Mouse (Mus musculus) cerebellum, adult 2 months (tissue): ENCODE measurements at regions not wholly inside any gene's neighbourhood (a gene's known extent, or its start where the extent isn't known, plus 50 kb on each side); places are given as distances from the start of the nearest gene placed in this dataset.

Source experiments
- CTCF ChIP-seq: fragments of 200-500 bp; IDR thresholded peaks from 2 replicates; pipeline ENCODE4 v1.5.1; 2011; ENCODE audit warnings: low read depth, mild to moderate bottlenecking, control low read depth, low read length, moderate library complexity, borderline replicate concordance; ENCODE audit not compliant: insufficient read depth
- POLR2A ChIP-seq: fragments of 200-500 bp; IDR thresholded peaks from 2 replicates; pipeline ENCODE4 v1.6.1; 2011; ENCODE audit warnings: low read length, control low read depth, borderline replicate concordance; ENCODE audit not compliant: insufficient read depth

GRCm38 (mm10) chr6:67123071-67123470, 85.8 kb upstream of the Gadd45a start:
- no peak for TF ChIP-seq POLR2A
- TF ChIP-seq CTCF, result no peak
